Mouse (Mus musculus): ENCODE measurements around the gene Gm17268. TPM values are rescaled to one million over a fixed set of nuclear protein-coding genes. Genes with fewer than 3 reads are reported as not detected.

Gm17268 gene
- polyA plus RNA-seq, 1 experiment: not detected

DNA sequence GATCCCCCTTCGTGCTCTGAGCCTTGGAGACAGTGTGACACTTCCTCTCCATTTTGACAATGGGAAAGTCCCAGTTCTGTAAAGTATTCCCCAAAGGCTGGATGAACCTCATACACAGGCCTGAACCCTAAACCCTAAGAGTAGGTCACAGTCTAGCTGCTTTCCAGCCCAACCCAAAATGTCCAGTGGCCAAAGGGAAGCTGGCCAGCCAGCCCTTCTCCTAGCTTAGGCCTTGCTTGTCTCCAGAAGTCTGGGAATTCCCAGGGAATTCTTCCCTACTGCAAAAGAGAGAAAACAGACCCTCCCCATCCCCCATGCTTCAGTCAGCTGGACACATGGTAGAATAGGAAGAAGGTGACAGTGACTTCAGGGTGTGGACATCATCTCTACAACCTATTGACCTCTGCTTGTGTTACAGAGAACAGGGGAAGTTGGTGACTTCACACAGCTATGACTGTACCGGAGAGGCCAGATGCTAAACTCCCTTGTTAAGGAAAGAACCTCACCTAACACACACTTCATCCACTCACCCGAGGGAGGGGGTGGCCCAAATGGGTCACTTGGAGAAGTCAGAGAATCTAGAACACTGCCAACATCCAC is 22.1 kb downstream of the Gm17268 start:
- no peaks in the 10 kb centered on the region for H3K4me1 ChIP-seq (ENCODE audit: control insufficient read depth, insufficient read depth, low read length)
- no peaks in the 10 kb centered on the region for H3K27me3 ChIP-seq (ENCODE audit: control insufficient read depth, insufficient read depth, low read length)
- H3K4me3 ChIP-seq (ENCODE audit: control insufficient read depth, low read depth, low read length): no peak overlapping the region
- TF ChIP-seq CTCF (IDR thresholded peaks at IDR 0.05; ENCODE audit: control insufficient read depth, insufficient read depth, insufficient replicate concordance, low read depth, low read length) (no peak), POLR2A (IDR thresholded peaks at IDR 0.05; ENCODE audit: control insufficient read depth, low read depth, low read length) (no peak)
- H3K36me3 ChIP-seq (ENCODE audit: control insufficient read depth, insufficient read depth, low read length): no peaks in the 10 kb centered on the region
- no peak overlapping the region for H3K27ac ChIP-seq (ENCODE audit: control insufficient read depth, insufficient read depth, low read depth, low read length)

DNA sequence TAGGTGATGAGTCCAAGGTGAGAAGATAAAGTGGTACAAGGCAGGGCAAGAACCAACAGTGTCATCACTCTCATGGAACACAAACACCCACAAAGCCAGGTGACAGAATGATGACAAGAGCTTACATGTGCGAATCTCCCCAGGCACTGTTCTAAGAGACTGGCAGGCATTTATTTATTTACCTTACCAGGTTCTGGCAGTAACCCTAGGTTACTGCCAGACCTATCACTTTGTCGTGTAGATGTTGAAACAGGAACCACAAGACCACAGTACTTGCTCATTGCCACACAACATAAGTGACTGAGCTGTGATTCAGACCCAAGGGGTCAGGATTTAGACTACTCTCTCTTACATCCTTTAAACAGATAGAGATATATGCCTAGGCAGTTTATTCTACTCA is 23.3 kb downstream of the Gm17268 start:
- no peaks in the 10 kb centered on the region for H3K36me3 ChIP-seq (ENCODE audit: control insufficient read depth, insufficient read depth, low read length)
- H3K4me1 ChIP-seq (ENCODE audit: control insufficient read depth, insufficient read depth, low read length): no peaks in the 10 kb centered on the region
- no peak overlapping the region for H3K27ac ChIP-seq (ENCODE audit: control insufficient read depth, insufficient read depth, low read depth, low read length)
- TF ChIP-seq POLR2A (IDR thresholded peaks at IDR 0.05; ENCODE audit: control insufficient read depth, low read depth, low read length) (no peak), CTCF (IDR thresholded peaks at IDR 0.05; ENCODE audit: control insufficient read depth, insufficient read depth, insufficient replicate concordance, low read depth, low read length) (no peak)
- no peak overlapping the region for H3K4me3 ChIP-seq (ENCODE audit: control insufficient read depth, low read depth, low read length)
- no peaks in the 10 kb centered on the region for H3K27me3 ChIP-seq (ENCODE audit: control insufficient read depth, insufficient read depth, low read length)

DNA sequence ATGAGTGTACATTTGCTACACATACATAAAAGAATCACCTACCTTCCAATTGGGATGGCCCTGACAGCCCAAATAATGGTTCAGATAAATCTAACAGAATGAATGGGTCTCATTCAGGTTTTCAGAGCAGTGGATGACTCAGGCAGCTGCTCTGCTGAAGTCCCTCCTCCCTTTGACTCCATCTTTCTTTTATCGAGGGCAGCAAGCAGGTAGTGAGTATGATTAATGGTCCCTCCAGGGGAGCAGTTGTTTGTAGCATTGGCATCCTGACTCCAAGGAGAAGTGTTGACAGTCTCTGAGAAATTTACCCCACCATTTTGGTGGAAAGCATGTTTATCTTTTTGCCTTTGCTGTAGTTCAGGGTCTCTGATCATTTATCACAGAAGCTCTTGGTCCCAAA is 24.6 kb downstream of the Gm17268 start:
- TF ChIP-seq POLR2A (IDR thresholded peaks at IDR 0.05; ENCODE audit: control insufficient read depth, low read depth, low read length) (no peak), CTCF (IDR thresholded peaks at IDR 0.05; ENCODE audit: control insufficient read depth, insufficient read depth, insufficient replicate concordance, low read depth, low read length) (no peak)
- Histone ChIP-seq H3K27ac (ENCODE audit: control insufficient read depth, insufficient read depth, low read depth, low read length) (no peak overlapping the region), H3K36me3 (ENCODE audit: control insufficient read depth, insufficient read depth, low read length) (no peaks in the 10 kb centered on the region), H3K4me3 (ENCODE audit: control insufficient read depth, low read depth, low read length) (no peak overlapping the region), H3K4me1 (ENCODE audit: control insufficient read depth, insufficient read depth, low read length) (no peaks in the 10 kb centered on the region), H3K27me3 (ENCODE audit: control insufficient read depth, insufficient read depth, low read length) (no peaks in the 10 kb centered on the region)

DNA sequence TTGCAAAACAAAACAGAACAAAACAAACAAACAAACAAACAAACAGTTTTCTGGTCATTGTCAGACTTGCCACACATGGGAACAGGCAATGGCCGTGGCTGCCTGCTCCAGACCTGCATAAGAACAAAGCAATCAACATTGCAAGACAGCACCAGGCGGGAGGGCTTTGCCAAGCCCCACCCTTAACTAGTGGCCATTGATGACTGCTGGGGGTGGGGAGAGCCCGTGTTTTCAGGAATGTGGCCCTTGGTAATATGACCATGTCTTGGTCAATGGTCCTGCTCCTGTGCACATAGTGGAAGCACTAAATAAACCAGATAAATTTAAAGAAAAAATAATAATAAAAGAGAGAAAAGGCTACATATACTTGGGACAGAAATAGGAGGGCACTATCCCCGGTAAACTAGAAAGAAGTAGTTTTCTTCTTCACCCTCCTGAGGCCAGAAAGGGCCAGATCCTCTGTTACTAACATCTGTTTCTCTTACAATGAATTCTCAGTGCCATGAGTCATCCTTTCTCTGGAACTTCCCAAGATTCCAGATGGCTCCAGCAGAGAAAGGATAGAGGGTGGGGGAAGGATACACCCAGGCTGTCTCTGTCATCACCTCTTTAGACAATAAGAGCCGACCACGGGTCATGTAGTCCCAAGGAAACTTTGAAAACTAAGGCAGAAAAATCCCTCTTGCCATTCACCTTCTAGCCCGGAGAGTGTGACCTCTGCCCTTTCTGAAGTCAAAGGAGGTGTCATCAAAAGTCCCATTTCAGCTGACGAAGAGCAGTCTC is 26.8 kb downstream of the Gm17268 start:
- Histone ChIP-seq H3K4me1 (ENCODE audit: control insufficient read depth, insufficient read depth, low read length) (no peaks in the 10 kb centered on the region), H3K36me3 (ENCODE audit: control insufficient read depth, insufficient read depth, low read length) (no peaks in the 10 kb centered on the region), H3K27me3 (ENCODE audit: control insufficient read depth, insufficient read depth, low read length) (no peaks in the 10 kb centered on the region), H3K4me3 (ENCODE audit: control insufficient read depth, low read depth, low read length) (no peak overlapping the region), H3K27ac (ENCODE audit: control insufficient read depth, insufficient read depth, low read depth, low read length) (no peak overlapping the region)
- no peak for TF ChIP-seq CTCF (IDR thresholded peaks at IDR 0.05; ENCODE audit: control insufficient read depth, insufficient read depth, insufficient replicate concordance, low read depth, low read length)
- TF ChIP-seq POLR2A (IDR thresholded peaks at IDR 0.05; ENCODE audit: control insufficient read depth, low read depth, low read length): no peak

DNA sequence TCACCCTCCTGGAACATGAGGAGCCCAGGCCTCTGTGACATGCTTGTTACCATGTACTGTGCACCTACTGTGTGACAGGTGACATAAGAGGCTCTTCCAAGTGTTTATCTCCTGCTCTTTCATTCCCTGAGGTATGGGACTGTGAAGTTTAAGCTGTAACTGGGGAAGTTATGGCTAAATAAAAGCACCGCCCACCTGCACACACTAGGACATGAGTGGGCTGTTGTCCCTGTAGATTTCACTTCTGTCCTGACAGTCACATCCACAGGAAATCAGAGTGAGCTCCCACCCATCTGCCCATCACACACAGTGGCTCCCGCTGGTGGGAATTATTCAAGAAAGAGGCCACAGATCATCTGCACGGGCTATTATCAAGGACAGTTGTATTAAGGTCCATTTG is 28.2 kb downstream of the Gm17268 start:
- TF ChIP-seq CTCF (IDR thresholded peaks at IDR 0.05; ENCODE audit: control insufficient read depth, insufficient read depth, insufficient replicate concordance, low read depth, low read length) (no peak), POLR2A (IDR thresholded peaks at IDR 0.05; ENCODE audit: control insufficient read depth, low read depth, low read length) (no peak)
- Histone ChIP-seq H3K36me3 (ENCODE audit: control insufficient read depth, insufficient read depth, low read length) (no peaks in the 10 kb centered on the region), H3K4me3 (ENCODE audit: control insufficient read depth, low read depth, low read length) (no peak overlapping the region), H3K4me1 (ENCODE audit: control insufficient read depth, insufficient read depth, low read length) (no peaks in the 10 kb centered on the region), H3K27ac (ENCODE audit: control insufficient read depth, insufficient read depth, low read depth, low read length) (no peak overlapping the region), H3K27me3 (ENCODE audit: control insufficient read depth, insufficient read depth, low read length) (no peaks in the 10 kb centered on the region)

DNA sequence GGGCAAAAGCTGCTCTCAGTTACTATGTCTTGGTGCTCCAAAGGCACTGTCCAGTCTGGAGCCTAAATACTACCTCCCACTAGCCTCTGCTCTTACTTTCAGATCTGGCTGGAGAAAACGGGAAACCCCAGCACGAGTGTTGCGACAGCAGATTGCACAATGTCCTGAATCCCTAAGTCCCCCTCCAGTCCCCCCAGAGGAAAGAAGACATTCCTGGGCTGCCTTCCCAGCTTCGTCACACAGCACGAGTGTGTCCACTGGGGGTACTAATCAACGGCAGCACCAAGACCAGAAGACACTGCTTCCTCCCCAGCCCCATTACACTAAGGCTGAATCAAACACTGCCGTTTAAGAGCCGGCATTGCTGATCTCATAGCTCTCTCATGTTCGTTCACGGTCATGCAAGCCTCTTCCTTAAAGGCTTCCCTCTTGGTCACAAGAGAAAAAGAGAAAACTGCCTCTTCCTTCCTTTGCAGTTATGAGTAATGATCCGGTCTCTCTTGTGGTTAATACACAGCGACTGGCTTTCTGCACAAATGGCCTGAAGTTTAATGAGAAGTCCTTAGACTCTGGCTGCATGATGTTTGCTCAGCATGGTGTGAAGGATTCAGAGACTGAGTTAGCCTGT is 31.5 kb downstream of the Gm17268 start:
- no peak for TF ChIP-seq POLR2A (IDR thresholded peaks at IDR 0.05; ENCODE audit: control insufficient read depth, low read depth, low read length)
- TF ChIP-seq CTCF (IDR thresholded peaks at IDR 0.05; ENCODE audit: control insufficient read depth, insufficient read depth, insufficient replicate concordance, low read depth, low read length): no peak
- Histone ChIP-seq H3K27ac (ENCODE audit: control insufficient read depth, insufficient read depth, low read depth, low read length) (no peak overlapping the region), H3K27me3 (ENCODE audit: control insufficient read depth, insufficient read depth, low read length) (no peaks in the 10 kb centered on the region), H3K4me3 (ENCODE audit: control insufficient read depth, low read depth, low read length) (no peak overlapping the region), H3K4me1 (ENCODE audit: control insufficient read depth, insufficient read depth, low read length) (no peaks in the 10 kb centered on the region), H3K36me3 (ENCODE audit: control insufficient read depth, insufficient read depth, low read length) (no peaks in the 10 kb centered on the region)

DNA sequence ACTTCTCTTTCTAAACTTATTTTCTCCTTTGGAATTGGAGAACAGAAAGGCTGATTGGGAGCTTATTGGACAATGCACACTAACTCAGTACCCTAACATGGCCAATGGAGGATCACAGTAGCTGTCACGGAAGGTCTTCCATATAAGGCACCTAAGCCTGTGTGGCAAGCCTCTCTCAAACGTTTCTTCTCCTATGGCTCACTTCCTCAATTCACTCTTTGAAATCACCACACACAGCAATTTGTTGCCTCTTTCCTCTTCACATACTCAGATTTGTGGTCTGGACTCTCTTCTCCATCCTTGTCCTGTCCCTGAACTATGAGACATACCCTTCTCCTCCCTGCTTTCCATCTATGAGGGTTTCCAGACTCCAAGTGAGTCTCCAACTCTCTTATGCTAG is 33.6 kb downstream of the Gm17268 start:
- Histone ChIP-seq H3K27me3 (ENCODE audit: control insufficient read depth, insufficient read depth, low read length) (no peaks in the 10 kb centered on the region), H3K36me3 (ENCODE audit: control insufficient read depth, insufficient read depth, low read length) (no peaks in the 10 kb centered on the region), H3K4me1 (ENCODE audit: control insufficient read depth, insufficient read depth, low read length) (no peaks in the 10 kb centered on the region), H3K4me3 (ENCODE audit: control insufficient read depth, low read depth, low read length) (no peak overlapping the region), H3K27ac (ENCODE audit: control insufficient read depth, insufficient read depth, low read depth, low read length) (no peak overlapping the region)
- TF ChIP-seq CTCF (IDR thresholded peaks at IDR 0.05; ENCODE audit: control insufficient read depth, insufficient read depth, insufficient replicate concordance, low read depth, low read length): no peak
- no peak for TF ChIP-seq POLR2A (IDR thresholded peaks at IDR 0.05; ENCODE audit: control insufficient read depth, low read depth, low read length)

Measured in testis, adult 2 months (tissue).